Mouse (Mus musculus) heart, postnatal 0 days (tissue): ENCODE results near the gene Fam173a. TPM values are rescaled to one million over a fixed set of nuclear protein-coding genes. Genes with fewer than 3 reads are reported as not detected.

ENCODE experiments used
- ATAC-seq: fragments of 200-750 bp; cut with Nextera tagmentation; 2 replicates; pipeline ENCODE4 v1.8.0; 2017; ENCODE audit warnings: low read depth, moderate number of reproducible peaks, moderate library complexity; ENCODE audit not compliant: insufficient read depth
- DNase-seq: peaks from one replicate; pipeline ENCODE4 v3.0.0-alpha.2; 2016; ENCODE audit warnings: low spot score
- H3K27ac ChIP-seq: fragments of 300-500 bp; sonication (generic); 2 replicates; pipeline ENCODE4 v1.5.1; 2014; ENCODE audit warnings: low read depth, mild to moderate bottlenecking
- H3K27me3 ChIP-seq: fragments of 300-500 bp; sonication (generic); 2 replicates; pipeline ENCODE4 v1.6.1; 2014; ENCODE audit warnings: low read length, mixed read lengths; ENCODE audit not compliant: control insufficient read depth, insufficient read depth
- H3K36me3 ChIP-seq: fragments of 300-500 bp; sonication (generic); replicated peaks from 2 replicates; pipeline ENCODE4 v1.6.1; 2014; ENCODE audit warnings: low read length, mixed read lengths; ENCODE audit not compliant: control insufficient read depth, insufficient read depth
- H3K4me1 ChIP-seq: fragments of 300-500 bp; sonication (generic); 2 replicates; pipeline ENCODE4 v1.6.1; 2014; ENCODE audit warnings: antibody characterized with exemption; ENCODE audit not compliant: control insufficient read depth, insufficient read depth
- H3K4me2 ChIP-seq: fragments of 300-500 bp; sonication (generic); 2 replicates; pipeline ENCODE4 v1.6.1; 2014; ENCODE audit warnings: low read depth, mild to moderate bottlenecking, low read length, moderate library complexity
- H3K4me3 ChIP-seq: fragments of 300-500 bp; sonication (generic); 2 replicates; pipeline ENCODE4 v1.5.1; 2014; ENCODE audit warnings: low read depth, low read length
- H3K9ac ChIP-seq: fragments of 300-500 bp; sonication (generic); replicated peaks from 2 replicates; pipeline ENCODE4 v1.6.1; 2014; ENCODE audit warnings: low read depth, low read length, mixed read lengths
- H3K9me3 ChIP-seq: fragments of 300-500 bp; sonication (generic); replicated peaks from 2 replicates; pipeline ENCODE4 v1.6.1; 2016; ENCODE audit warnings: low read length; ENCODE audit not compliant: control insufficient read depth
- CTCF ChIP-seq: IDR thresholded peaks from 2 replicates; pipeline ENCODE4 v1.5.1; 2016; ENCODE audit warnings: antibody characterized with exemption, control low read depth, low read depth
- EP300 ChIP-seq: IDR thresholded peaks from 2 replicates; pipeline ENCODE4 v1.6.1; 2016; ENCODE audit warnings: antibody characterized with exemption, low read depth
- WGBS: fragments of 180-500 bp; shearing (Covaris S2); extraction: QIAGEN DNeasy Blood & Tissue Kit; methylation state at CpG from one replicate; pipeline ENCODE4 v1.1.7; 2014; 5-methylcytosine and 5-hydroxymethylcytosine counted together
- polyA plus RNA-seq: library from polyadenylated mRNA; unstranded; fragments of >200 nt; fragmentation: Nextera tagmentation; extraction: Ambion mirVana; gene quantifications from 2 replicates; pipeline ENCODE4 v1.2.1, GENCODE M21; 2015
- total RNA-seq: library from RNA; depleted of rRNA; stranded (reverse); fragments of >200 nt; gene quantifications from 2 replicates; pipeline ENCODE4 v1.2.3, GENCODE M21; 2014; ENCODE audit warnings: low replicate concordance

Gene Fam173a
- total and polyA plus RNA-seq, 2 experiments from 2014 or later = 32.5 to 55.6 TPM

GRCm38 (mm10) chr17:25765886-25766285 is 26.8 kb downstream of the Fam173a start:
- no peaks in the 10 kb centered on the region for H3K4me1 ChIP-seq
- H3K9ac ChIP-seq = no peak overlapping the region
- no peak overlapping the region for H3K27ac ChIP-seq
- no peaks in the 10 kb centered on the region for H3K9me3 ChIP-seq
- H3K4me3 ChIP-seq = no peak overlapping the region
- H3K4me2 ChIP-seq = no peak overlapping the region
- DNase-seq (no peak), ATAC-seq (no peak)
- TF ChIP-seq EP300 = no peak
- TF ChIP-seq CTCF = no peak
- no peaks in the 10 kb centered on the region for H3K36me3 ChIP-seq
- 60% methylated on average over 5 of the region's 5 CpGs for WGBS
- H3K27me3 ChIP-seq = no peaks in the 10 kb centered on the region

- 31% methylated on average over 3 of the region's 3 CpGs for WGBS
- no peak for ATAC-seq
- no peak overlapping the region for H3K9ac ChIP-seq
- no peaks in the 10 kb centered on the region for H3K4me1 ChIP-seq
- H3K4me3 ChIP-seq = no peak overlapping the region
- TF ChIP-seq EP300 (no peak), CTCF (no peak)
- no peaks in the 10 kb centered on the region for H3K27me3 ChIP-seq
- H3K4me2 ChIP-seq = no peak overlapping the region
- H3K9me3 ChIP-seq = no peaks in the 10 kb centered on the region
- H3K27ac ChIP-seq = no peak overlapping the region; the same call in 1 of the 2 replicates
- DNase-seq = no peak
- no peaks in the 10 kb centered on the region for H3K36me3 ChIP-seq
Measured at GRCm38 (mm10) chr17:25762591-25762990, 30.1 kb downstream of the Fam173a start.

DNA sequence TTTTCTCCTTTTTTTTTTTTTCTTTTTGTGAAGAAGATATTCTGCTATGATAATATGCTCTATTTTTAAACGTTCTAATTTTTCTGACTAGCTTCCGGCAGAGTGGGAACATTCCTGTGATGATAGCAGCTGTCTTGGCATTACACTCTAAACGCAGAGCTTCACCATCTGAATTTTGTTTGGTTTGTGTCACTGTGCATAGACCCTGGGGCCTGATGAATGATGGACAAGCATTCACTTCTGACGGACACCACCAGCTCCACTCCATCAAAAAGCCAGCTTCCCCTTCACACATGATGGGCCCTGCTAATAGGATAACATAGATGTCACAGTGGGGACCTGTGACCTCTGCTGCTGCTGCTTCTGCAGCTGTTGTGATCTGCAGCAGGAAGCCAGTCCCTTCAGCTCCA is 31.1 kb downstream of the Fam173a start:
- Histone ChIP-seq H3K27ac (no peak overlapping the region; the same call in 1 of the 2 replicates), H3K4me3 (no peak overlapping the region), H3K9ac (no peak overlapping the region), H3K27me3 (no peaks in the 10 kb centered on the region), H3K4me2 (no peak overlapping the region), H3K4me1 (no peaks in the 10 kb centered on the region), H3K9me3 (no peaks in the 10 kb centered on the region), H3K36me3 (no peaks in the 10 kb centered on the region)
- ATAC-seq (peak; percentile 24; the same call in 1 of the 2 replicates), DNase-seq (no peak)
- 20% methylated on average over 4 of the region's 4 CpGs for WGBS
- TF ChIP-seq CTCF = no peak
- no peak for TF ChIP-seq EP300

- DNase-seq (no peak), ATAC-seq (no peak)
- Histone ChIP-seq H3K27ac (no peak overlapping the region), H3K27me3 (no peaks in the 10 kb centered on the region), H3K9ac (no peak overlapping the region), H3K9me3 (no peaks in the 10 kb centered on the region), H3K4me1 (no peaks in the 10 kb centered on the region), H3K4me3 (no peak overlapping the region), H3K36me3 (no peaks in the 10 kb centered on the region), H3K4me2 (no peak overlapping the region)
- WGBS = 65% methylated on average over 8 of the region's 8 CpGs
- TF ChIP-seq EP300 (no peak), CTCF (no peak)
Measured at GRCm38 (mm10) chr17:25760148-25760547, 32.6 kb downstream of the Fam173a start.

- DNase-seq = no peak
- H3K9ac ChIP-seq = no peak overlapping the region
- H3K4me2 ChIP-seq = no peak overlapping the region
- no peak for ATAC-seq
- no peak overlapping the region for H3K27ac ChIP-seq
- H3K4me3 ChIP-seq = no peak overlapping the region
- no peaks in the 10 kb centered on the region for H3K27me3 ChIP-seq
- TF ChIP-seq CTCF = no peak
- no peak for TF ChIP-seq EP300
- no peaks in the 10 kb centered on the region for H3K36me3 ChIP-seq
- WGBS = 54% methylated on average over 3 of the region's 3 CpGs
- no peaks in the 10 kb centered on the region for H3K4me1 ChIP-seq
- H3K9me3 ChIP-seq = no peaks in the 10 kb centered on the region
Measured at GRCm38 (mm10) chr17:25757691-25758090, 35.0 kb downstream of the Fam173a start.

DNA sequence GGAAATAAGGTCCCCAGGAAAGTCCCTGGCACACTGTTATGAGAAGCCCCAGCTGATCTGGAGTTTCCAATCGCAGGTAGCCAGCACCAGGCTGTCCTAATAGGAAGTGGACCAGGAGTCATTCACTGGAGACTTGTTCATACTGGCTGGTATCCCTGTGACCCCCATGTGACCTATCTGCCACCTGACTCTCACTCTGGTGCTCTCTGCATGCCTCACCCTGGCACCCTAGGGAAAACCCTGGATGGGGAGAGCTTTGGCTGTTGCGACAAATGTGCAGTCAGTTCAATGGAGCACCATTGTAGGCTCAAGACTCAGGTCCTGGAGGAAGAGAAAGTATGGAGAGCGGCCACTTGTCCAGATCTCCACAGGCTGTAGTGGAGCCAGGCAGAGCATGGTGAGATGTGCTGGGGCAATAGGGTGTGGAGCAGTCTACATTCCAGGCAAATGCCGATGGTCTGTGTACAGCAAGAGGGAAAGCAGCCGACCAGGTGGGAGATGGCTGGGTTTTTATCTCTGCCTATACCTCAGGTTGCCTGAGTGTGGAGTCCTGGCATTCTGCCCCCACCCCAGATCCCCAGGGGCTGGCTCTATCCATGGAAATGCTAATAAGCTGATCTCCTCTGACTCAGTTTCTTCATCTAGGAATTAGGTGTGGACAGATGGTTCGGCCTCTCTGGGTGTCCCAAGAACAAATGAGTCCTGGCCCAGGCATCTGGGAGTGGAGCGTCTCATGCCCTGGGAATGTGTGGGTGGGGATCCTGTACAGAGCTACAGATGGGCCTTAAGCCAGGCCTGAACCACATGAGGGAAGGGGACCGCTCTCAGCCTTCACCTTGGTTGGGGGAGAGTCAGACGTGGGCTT is 36.1 kb downstream of the Fam173a start:
- H3K27ac ChIP-seq = no peak overlapping the region

More for the DNA sequence above, 36.1 kb downstream of the Fam173a start:
- Histone ChIP-seq H3K9ac (no peak overlapping the region), H3K4me1 (no peaks in the 10 kb centered on the region), H3K36me3 (no peaks in the 10 kb centered on the region), H3K4me2 (no peak overlapping the region), H3K27me3 (no peaks in the 10 kb centered on the region), H3K9me3 (no peaks in the 10 kb centered on the region), H3K4me3 (no peak overlapping the region)
- DNase-seq (peak; percentile 12), ATAC-seq (0 out of 2 replicates have a peak, but pooled peaks have one; percentile 19)
- TF ChIP-seq CTCF (no peak), EP300 (no peak)
- WGBS = 54% methylated on average over 9 of the region's 9 CpGs
